Mouse (Mus musculus): Measurements from ENCODE around the gene Sprr2a3. TPM values are rescaled to one million over a fixed set of nuclear protein-coding genes. Genes with fewer than 3 reads are reported as not detected.
"Not testable (repeated sequence)": the region's sequence is repeated elsewhere in the genome, so short reads cannot be mapped to it uniquely, and the experiment has no call there.

Gene Sprr2a3
- total RNA-seq (2021), result not detected
- long read RNA-seq, experiment 1, result 0 reads
- long read RNA-seq, experiment 2, result 0 reads

GRCm38 (mm10) chr3:92285101-92285500, at the start of gene Sprr2a3:
Sprr2a3 (plus strand) TSS chr3:92285417.
- not testable (repeated sequence) for DNase-seq

- DNase-seq, result not testable (repeated sequence)
These were observed 48.6 kb upstream of the Sprr2a3 start for GRCm38 (mm10) chr3:92236463-92237189.

GRCm38 (mm10) chr3:92238736-92239135, 46.5 kb upstream of the Sprr2a3 start:
- DNase-seq, result not testable (repeated sequence)

- not testable (repeated sequence) for DNase-seq
These were observed 46.0 kb upstream of the Sprr2a3 start for GRCm38 (mm10) chr3:92239197-92239596.

- not testable (repeated sequence) for DNase-seq
These were observed 40.4 kb upstream of the Sprr2a3 start for GRCm38 (mm10) chr3:92244833-92245232.

GRCm38 (mm10) chr3:92246245-92246644, 39.0 kb upstream of the Sprr2a3 start:
- DNase-seq, result not testable (repeated sequence)

- DNase-seq, result not testable (repeated sequence)
These were observed 36.7 kb upstream of the Sprr2a3 start for GRCm38 (mm10) chr3:92248494-92248893.

- DNase-seq, result not testable (repeated sequence)
These were observed 34.8 kb upstream of the Sprr2a3 start for GRCm38 (mm10) chr3:92250450-92250849.

GRCm38 (mm10) chr3:92253860-92254259, 31.4 kb upstream of the Sprr2a3 start:
- not testable (repeated sequence) for DNase-seq

GRCm38 (mm10) chr3:92258526-92258925, 26.7 kb upstream of the Sprr2a3 start:
- DNase-seq, result not testable (repeated sequence)

GRCm38 (mm10) chr3:92263462-92263861, 21.8 kb upstream of the Sprr2a3 start:
- not testable (repeated sequence) for DNase-seq

GRCm38 (mm10) chr3:92271414-92271985, 13.7 kb upstream of the Sprr2a3 start:
- not testable (repeated sequence) for DNase-seq

GRCm38 (mm10) chr3:92273504-92273903, 11.7 kb upstream of the Sprr2a3 start:
- DNase-seq, result not testable (repeated sequence)

GRCm38 (mm10) chr3:92274018-92274417, 11.2 kb upstream of the Sprr2a3 start:
- DNase-seq, result not testable (repeated sequence)

- DNase-seq, result not testable (repeated sequence)
These were observed 5.6 kb upstream of the Sprr2a3 start for GRCm38 (mm10) chr3:92279663-92280062.

- DNase-seq, result not testable (repeated sequence)
These were observed 4.1 kb upstream of the Sprr2a3 start for GRCm38 (mm10) chr3:92280963-92281606.

- DNase-seq, result not testable (repeated sequence)
These were observed 3.3 kb downstream of the Sprr2a3 start for GRCm38 (mm10) chr3:92288489-92288888.

GRCm38 (mm10) chr3:92307406-92307805, 22.2 kb downstream of the Sprr2a3 start:
- DNase-seq, result no peak

GRCm38 (mm10) chr3:92316320-92316719, 31.1 kb downstream of the Sprr2a3 start, which contains the start of gene Sprr2b:
Sprr2b (plus strand) TSS chr3:92316620.
- DNase-seq, result no peak

- no peak for DNase-seq
These were observed 32.2 kb downstream of the Sprr2a3 start for GRCm38 (mm10) chr3:92317384-92317783.

- DNase-seq, result no peak
These were observed 51.1 kb downstream of the Sprr2a3 start for GRCm38 (mm10) chr3:92336278-92336677.

- no peak for DNase-seq
These were observed 53.6 kb downstream of the Sprr2a3 start, which contains the start of gene Sprr2d for GRCm38 (mm10) chr3:92338840-92339239. Sprr2d (plus strand) TSS chr3:92339140.
